Mouse (Mus musculus): ENCODE data around the gene Cdh15. TPM values are rescaled to one million over a fixed set of nuclear protein-coding genes. Genes with fewer than 3 reads are reported as not detected.

The Cdh15 gene
- polyA plus RNA-seq, 2 experiments = not detected

GRCm38 (mm10) chr8:122901476-122901875 is 53.7 kb downstream of the Cdh15 start:
- H3K27ac ChIP-seq = no peak overlapping the region

DNA sequence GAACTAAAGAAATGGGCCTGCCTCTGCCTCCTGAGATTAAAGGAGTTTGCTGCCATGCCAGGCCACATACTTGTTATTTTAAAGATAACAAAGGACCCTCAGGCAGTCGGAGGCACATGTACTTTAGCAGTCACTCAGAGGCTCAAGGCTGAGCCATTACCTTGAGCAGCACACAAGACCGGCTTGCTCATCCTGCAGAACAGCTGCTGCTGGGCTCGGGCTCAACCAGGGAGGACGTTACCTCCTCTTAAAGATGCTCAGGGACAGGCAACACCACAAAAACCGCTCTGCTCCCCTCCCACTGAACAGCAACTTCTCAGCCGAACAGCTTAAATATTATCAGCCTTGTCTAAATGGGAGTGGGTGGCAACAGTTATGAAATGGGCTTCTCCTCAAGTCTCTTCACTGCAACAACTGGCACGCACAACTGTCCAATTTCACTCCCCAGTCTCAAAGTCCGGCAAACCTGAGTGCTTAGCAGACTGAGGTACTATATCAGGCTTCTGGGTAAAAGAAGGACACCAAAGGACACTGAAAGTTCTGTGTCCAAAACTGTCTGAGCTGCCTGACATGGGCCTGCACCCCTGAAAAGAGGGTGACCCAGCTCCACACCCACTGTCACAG is 54.2 kb downstream of the Cdh15 start:
- Histone ChIP-seq H3K9ac (replicated peaks) (no peak overlapping the region), H3K4me3 (ENCODE audit: insufficient read depth in 1 of 2, low read depth in 2 of 2, low read length in 2 of 2) (no peak overlapping the region), H3K9me3 (ENCODE audit: control insufficient read depth, low read length) (no peaks in the 10 kb centered on the region), H3K27ac (no peak overlapping the region), H3K27me3 (ENCODE audit: control insufficient read depth, insufficient read depth, low read length) (no peaks in the 10 kb centered on the region), H3K36me3 (replicated peaks; ENCODE audit: control insufficient read depth, insufficient read depth, low read depth) (peaks cover 19% of the 10 kb centered on the region), H3K4me1 (replicated peaks; ENCODE audit: control insufficient read depth in 2 of 2, insufficient read depth in 2 of 2, low read length in 1 of 2) (peaks cover 0 to 9% of the 10 kb centered on the region in 2 experiments; a peak in 2 of 4 replicates), H3K4me2 (ENCODE audit: low read depth) (no peak overlapping the region)
- no peak for DNase-seq (ENCODE audit: low read depth in 3 of 3, low spot score in 3 of 3)
- 80% methylated on average over 8 of the region's 8 CpGs for WGBS (ENCODE audit: insufficient replicate concordance)
- ATAC-seq (ENCODE audit: insufficient read depth) = no peak
- no peak for TF ChIP-seq CTCF (IDR thresholded peaks at IDR 0.05; ENCODE audit: low read depth)
- no peak for TF ChIP-seq EP300 (IDR thresholded peaks at IDR 0.05; ENCODE audit: low read depth)

More at GRCm38 (mm10) chr8:122901476-122901875, 53.7 kb downstream of the Cdh15 start:
- no peak for ATAC-seq (ENCODE audit: insufficient read depth)
- no peak for TF ChIP-seq CTCF (IDR thresholded peaks at IDR 0.05; ENCODE audit: low read depth)
- no peak for TF ChIP-seq EP300 (IDR thresholded peaks at IDR 0.05; ENCODE audit: low read depth)
- Histone ChIP-seq H3K27me3 (ENCODE audit: control insufficient read depth, insufficient read depth, low read length) (no peaks in the 10 kb centered on the region), H3K9me3 (ENCODE audit: control insufficient read depth, low read length) (no peaks in the 10 kb centered on the region), H3K4me3 (ENCODE audit: insufficient read depth in 1 of 2, low read depth in 2 of 2, low read length in 2 of 2) (no peak overlapping the region), H3K36me3 (replicated peaks; ENCODE audit: control insufficient read depth, insufficient read depth, low read depth) (peaks cover 23% of the 10 kb centered on the region), H3K4me2 (ENCODE audit: low read depth) (no peak overlapping the region), H3K9ac (replicated peaks) (no peak overlapping the region), H3K4me1 (replicated peaks; ENCODE audit: control insufficient read depth in 2 of 2, insufficient read depth in 2 of 2, low read length in 1 of 2) (peaks cover 0 to 8% of the 10 kb centered on the region in 2 experiments; a peak in 2 of 4 replicates)
- DNase-seq (ENCODE audit: low read depth in 3 of 3, low spot score in 3 of 3) = no peak
- WGBS (ENCODE audit: insufficient replicate concordance) = 88% methylated on average over 7 of the region's 7 CpGs

GRCm38 (mm10) chr8:122902581-122902980 is 54.8 kb downstream of the Cdh15 start:
- Histone ChIP-seq H3K27me3 (ENCODE audit: control insufficient read depth, insufficient read depth, low read length) (no peaks in the 10 kb centered on the region), H3K27ac (no peak overlapping the region), H3K4me3 (ENCODE audit: insufficient read depth in 1 of 2, low read depth in 2 of 2, low read length in 2 of 2) (no peak overlapping the region), H3K4me1 (replicated peaks; ENCODE audit: control insufficient read depth in 2 of 2, insufficient read depth in 2 of 2, low read length in 1 of 2) (peaks cover 0 to 9% of the 10 kb centered on the region in 2 experiments; a peak in 2 of 4 replicates), H3K9me3 (ENCODE audit: control insufficient read depth, low read length) (no peaks in the 10 kb centered on the region), H3K36me3 (replicated peaks; ENCODE audit: control insufficient read depth, insufficient read depth, low read depth) (peaks cover 14% of the 10 kb centered on the region), H3K9ac (replicated peaks) (no peak overlapping the region), H3K4me2 (ENCODE audit: low read depth) (no peak overlapping the region)
- TF ChIP-seq CTCF (IDR thresholded peaks at IDR 0.05; ENCODE audit: low read depth) (no peak), EP300 (IDR thresholded peaks at IDR 0.05; ENCODE audit: low read depth) (no peak)
- ATAC-seq (ENCODE audit: insufficient read depth) (no peak), DNase-seq (ENCODE audit: low read depth in 3 of 3, low spot score in 3 of 3) (no peak)
- WGBS (ENCODE audit: insufficient replicate concordance) = 76% methylated on average over 3 of the region's 3 CpGs

DNA sequence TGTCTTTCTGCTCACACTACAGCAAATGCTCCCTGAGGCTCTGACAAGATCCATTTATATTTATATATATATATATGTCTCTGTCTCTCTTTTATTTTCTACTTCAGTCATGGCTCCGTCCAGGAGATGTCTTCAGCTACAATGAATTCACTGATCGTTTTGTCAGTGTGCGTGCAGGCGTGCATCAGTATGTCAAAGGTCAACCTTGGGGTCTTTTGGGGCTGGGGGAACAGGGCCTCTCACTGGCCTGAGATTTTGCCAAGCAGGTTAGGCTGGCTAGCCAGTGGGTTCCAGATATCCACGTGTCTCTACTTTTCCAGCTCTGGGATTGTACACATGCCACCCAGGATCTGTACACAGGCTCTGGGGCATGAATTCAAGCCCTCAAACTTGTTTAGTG is 55.2 kb downstream of the Cdh15 start:
- DNase-seq (ENCODE audit: low read depth in 3 of 3, low spot score in 3 of 3) = no peak
- WGBS (ENCODE audit: insufficient replicate concordance) = 85% methylated on average over 5 of the region's 5 CpGs
- Histone ChIP-seq H3K27ac (no peak overlapping the region), H3K4me1 (replicated peaks; ENCODE audit: control insufficient read depth in 2 of 2, insufficient read depth in 2 of 2, low read length in 1 of 2) (peaks cover 0 to 9% of the 10 kb centered on the region in 2 experiments; a peak in 2 of 4 replicates), H3K9ac (replicated peaks) (no peak overlapping the region), H3K4me3 (ENCODE audit: insufficient read depth in 1 of 2, low read depth in 2 of 2, low read length in 2 of 2) (no peak overlapping the region), H3K36me3 (replicated peaks; ENCODE audit: control insufficient read depth, insufficient read depth, low read depth) (peaks cover 13% of the 10 kb centered on the region), H3K4me2 (ENCODE audit: low read depth) (no peak overlapping the region), H3K27me3 (ENCODE audit: control insufficient read depth, insufficient read depth, low read length) (no peaks in the 10 kb centered on the region), H3K9me3 (ENCODE audit: control insufficient read depth, low read length) (no peaks in the 10 kb centered on the region)
- ATAC-seq (ENCODE audit: insufficient read depth) = no peak
- no peak for TF ChIP-seq EP300 (IDR thresholded peaks at IDR 0.05; ENCODE audit: low read depth)
- TF ChIP-seq CTCF (IDR thresholded peaks at IDR 0.05; ENCODE audit: low read depth) = no peak

DNA sequence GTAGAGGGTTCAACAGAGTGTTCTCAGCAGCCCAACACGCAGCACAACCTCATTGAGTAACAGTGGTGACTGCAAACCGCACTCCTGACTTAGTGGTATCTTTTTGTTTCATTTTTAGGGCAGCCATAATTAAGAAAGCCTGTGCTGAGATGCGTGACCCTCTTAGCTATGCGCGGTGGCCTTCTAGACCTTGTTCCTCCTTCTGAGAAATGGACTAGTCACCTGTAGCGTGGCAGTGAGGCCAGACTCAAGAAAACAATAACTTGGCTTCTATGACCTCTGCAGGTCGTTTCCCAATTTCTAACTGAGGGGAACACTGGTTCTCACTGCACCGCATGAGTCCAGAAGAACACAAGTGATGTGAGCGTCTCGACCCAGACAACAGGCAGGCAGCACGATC is 56.7 kb downstream of the Cdh15 start:
- no peak overlapping the region for H3K4me2 ChIP-seq (ENCODE audit: low read depth)
- no peak overlapping the region for H3K4me3 ChIP-seq (ENCODE audit: insufficient read depth in 1 of 2, low read depth in 2 of 2, low read length in 2 of 2)
- 88% methylated on average over 11 of the region's 11 CpGs for WGBS (ENCODE audit: insufficient replicate concordance)
- H3K4me1 ChIP-seq (replicated peaks; ENCODE audit: control insufficient read depth in 2 of 2, insufficient read depth in 2 of 2, low read length in 1 of 2) = peaks cover 0 to 9% of the 10 kb centered on the region in 2 experiments; a peak in 2 of 4 replicates
- DNase-seq (ENCODE audit: low read depth in 3 of 3, low spot score in 3 of 3) (no peak), ATAC-seq (ENCODE audit: insufficient read depth) (no peak)
- H3K27me3 ChIP-seq (ENCODE audit: control insufficient read depth, insufficient read depth, low read length) = no peaks in the 10 kb centered on the region
- H3K9ac ChIP-seq (replicated peaks) = no peak overlapping the region
- no peaks in the 10 kb centered on the region for H3K9me3 ChIP-seq (ENCODE audit: control insufficient read depth, low read length)
- TF ChIP-seq EP300 (IDR thresholded peaks at IDR 0.05; ENCODE audit: low read depth) (no peak), CTCF (IDR thresholded peaks at IDR 0.05; ENCODE audit: low read depth) (no peak)
- H3K27ac ChIP-seq = no peak overlapping the region
- H3K36me3 ChIP-seq (replicated peaks; ENCODE audit: control insufficient read depth, insufficient read depth, low read depth) = peaks cover 7% of the 10 kb centered on the region

All from liver, embryonic 14.5 days (tissue).